Mouse (Mus musculus) liver, embryonic 15.5 days (tissue): ENCODE results near the gene Fbxl13. TPM values are rescaled to one million over a fixed set of nuclear protein-coding genes. Genes with fewer than 3 reads are reported as not detected.

Experiments used
- ATAC-seq: fragments of 200-750 bp; cut with Nextera tagmentation; 2 replicates; pipeline ENCODE4 v1.8.0; 2017; ENCODE audit warnings: moderate number of reproducible peaks, mild to moderate bottlenecking, moderate library complexity; ENCODE audit not compliant: insufficient read depth
- H3K27ac ChIP-seq: fragments of 300-500 bp; sonication (generic); replicated peaks from 2 replicates; pipeline ENCODE4 v1.5.1; 2015; ENCODE audit warnings: mild to moderate bottlenecking, inconsistent platforms
- H3K27me3 ChIP-seq: fragments of 300-500 bp; sonication (generic); 2 replicates; pipeline ENCODE4 v1.6.1; 2015; ENCODE audit warnings: mild to moderate bottlenecking, inconsistent platforms
- H3K36me3 ChIP-seq: fragments of 300-500 bp; sonication (generic); replicated peaks from 2 replicates; pipeline ENCODE4 v1.6.1; 2015; ENCODE audit warnings: moderate library complexity, mild to moderate bottlenecking, inconsistent platforms
- H3K4me1 ChIP-seq: fragments of 300-500 bp; sonication (generic); replicated peaks from 2 replicates; pipeline ENCODE4 v1.6.1; 2015; ENCODE audit warnings: inconsistent platforms
- H3K4me2 ChIP-seq: fragments of 300-500 bp; sonication (generic); 2 replicates; pipeline ENCODE4 v1.6.1; 2015; ENCODE audit warnings: moderate library complexity, mild to moderate bottlenecking, inconsistent platforms
- H3K4me3 ChIP-seq: fragments of 300-500 bp; sonication (generic); replicated peaks from 2 replicates; pipeline ENCODE4 v1.5.1; 2015; ENCODE audit warnings: mild to moderate bottlenecking, inconsistent platforms
- H3K9ac ChIP-seq: fragments of 300-500 bp; sonication (generic); 2 replicates; pipeline ENCODE4 v1.6.1; 2015; ENCODE audit warnings: moderate library complexity, mild to moderate bottlenecking, inconsistent platforms
- H3K9me3 ChIP-seq: fragments of 300-500 bp; sonication (generic); replicated peaks from 2 replicates; pipeline ENCODE4 v1.6.1; 2016; ENCODE audit warnings: inconsistent platforms
- WGBS: fragments of 180-500 bp; shearing (Covaris S2); methylation state at CpG from one replicate; pipeline ENCODE4 v1.1.7; 2015; ENCODE audit warnings: mixed read lengths; ENCODE audit not compliant: insufficient replicate concordance; 5-methylcytosine and 5-hydroxymethylcytosine counted together
- polyA plus RNA-seq: library from polyadenylated mRNA; unstranded; fragments of >200 nt; fragmentation: Nextera tagmentation; extraction: Ambion mirVana; gene quantifications from 2 replicates; pipeline ENCODE4 v1.2.1, GENCODE M21; 2015

Gene Fbxl13
- polyA plus RNA-seq, 1 experiment from 2014 or later: 0.08 TPM

- no peak overlapping the region for H3K9ac ChIP-seq
- ATAC-seq: no peak
- H3K27ac ChIP-seq: no peak overlapping the region
- no peak overlapping the region for H3K4me3 ChIP-seq
- H3K4me2 ChIP-seq: no peak overlapping the region
- H3K9me3 ChIP-seq: no peaks in the 10 kb centered on the region
- 73% methylated on average over 11 of the region's 11 CpGs for WGBS
- no peaks in the 10 kb centered on the region for H3K27me3 ChIP-seq
- H3K4me1 ChIP-seq: 0 out of 2 replicates have a peak, but pooled peaks cover under 1% of the 10 kb centered on the region
- H3K36me3 ChIP-seq: 0 out of 2 replicates have a peak, but pooled peaks cover 2% of the 10 kb centered on the region
Measured at GRCm38 (mm10) chr5:21434148-21434929, 211.1 kb downstream of the Fbxl13 start.

Other genes starting within 250 kb of the Fbxl13 start
- not detected in 2 replicates for gene Ccdc146, start 221.0 kb downstream of the Fbxl13 start, polyA plus RNA-seq
- 2.7 and 3.0 TPM in 2 replicates for gene Fam185a, start 220.7 kb downstream of the Fbxl13 start, polyA plus RNA-seq
- gene Lrrc17, start 102.1 kb downstream of the Fbxl13 start, polyA plus RNA-seq: 2.0 and 2.5 TPM in 2 replicates
- 5.7 TPM in 2 replicates for gene Armc10, start 179 bp upstream of the Fbxl13 start, polyA plus RNA-seq
- 0.74 and 1.1 TPM in 2 replicates for gene Napepld, start 55.8 kb upstream of the Fbxl13 start, polyA plus RNA-seq
- 38.9 and 44.4 TPM in 2 replicates for gene Pmpcb, start 91.5 kb upstream of the Fbxl13 start, polyA plus RNA-seq
- gene Dnajc2, start 139.6 kb upstream of the Fbxl13 start, polyA plus RNA-seq: 21.5 and 23.3 TPM in 2 replicates
- gene Psmc2, start 139.6 kb upstream of the Fbxl13 start, polyA plus RNA-seq: 111 and 116 TPM in 2 replicates
- gene Slc26a5, start 220.0 kb upstream of the Fbxl13 start, polyA plus RNA-seq: not detected in 2 replicates